Mouse (Mus musculus): ENCODE results near the gene Gm11562. TPM values are rescaled to one million over a fixed set of nuclear protein-coding genes. Genes with fewer than 3 reads are reported as not detected.
A peak's percentile ranks its signal among the peaks of the same experiment; 100 is the strongest.

Gm11562 gene
- polyA plus RNA-seq, 1 experiment from 2014 or later = not detected

DNA sequence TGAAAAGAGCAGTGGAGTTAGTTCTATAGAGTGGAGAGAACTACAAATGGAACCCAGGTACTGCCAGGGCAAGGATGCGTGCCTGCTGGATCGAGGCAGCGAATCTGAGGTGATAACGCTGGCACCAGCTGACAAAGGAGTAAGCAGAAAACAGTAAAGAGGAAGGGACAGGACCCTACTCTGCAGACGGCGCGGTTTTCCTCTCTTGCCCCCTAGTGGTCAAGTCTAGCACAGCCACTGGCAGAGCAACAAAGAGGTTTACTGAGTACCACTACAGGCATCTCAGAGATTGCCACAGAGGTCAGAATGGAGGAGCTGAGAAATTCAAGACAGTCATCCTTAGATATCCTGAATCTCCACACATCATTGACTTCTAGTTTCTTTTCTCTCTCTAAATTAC lies 46.1 kb downstream of the Gm11562 start:
- H3K4me3 ChIP-seq (ENCODE audit: low read length) = peak overlapping the region; percentile 13; the same call in 1 of the 2 replicates
- ATAC-seq = peak; percentile 72; the same call in 1 of the 2 replicates
- 2% methylated on average over 7 of the region's 7 CpGs for WGBS

GRCm38 (mm10) chr11:99573164-99573563 lies 47.1 kb downstream of the Gm11562 start:
- whole genome bisulfite sequencing = 32% methylated on average over 4 of the region's 4 CpGs
- H3K9ac ChIP-seq (ENCODE audit: low read depth, low read length) = no peak overlapping the region
- H3K27me3 ChIP-seq (replicated peaks; ENCODE audit: control insufficient read depth, insufficient read depth, low read length) = no peaks in the 10 kb centered on the region
- H3K27ac ChIP-seq (ENCODE audit: low read depth, low read length) = no peak overlapping the region
- no peak for ATAC-seq
- no peaks in the 10 kb centered on the region for H3K36me3 ChIP-seq (ENCODE audit: control insufficient read depth, insufficient read depth, low read length)
- H3K4me2 ChIP-seq (ENCODE audit: low read length) = no peak overlapping the region
- H3K4me1 ChIP-seq (ENCODE audit: control insufficient read depth, insufficient read depth, low read depth, low read length) = no peaks in the 10 kb centered on the region
- H3K4me3 ChIP-seq (ENCODE audit: low read length) = no peak overlapping the region
- H3K9me3 ChIP-seq (ENCODE audit: control insufficient read depth, low read length) = no peaks in the 10 kb centered on the region

More for the DNA sequence above, 46.1 kb downstream of the Gm11562 start:
- Histone ChIP-seq H3K4me1 (ENCODE audit: control insufficient read depth, insufficient read depth, low read depth, low read length) (no peaks in the 10 kb centered on the region), H3K4me2 (ENCODE audit: low read length) (peak overlapping the region; percentile 50), H3K36me3 (ENCODE audit: control insufficient read depth, insufficient read depth, low read length) (no peaks in the 10 kb centered on the region), H3K27ac (ENCODE audit: low read depth, low read length) (no peak overlapping the region), H3K27me3 (replicated peaks; ENCODE audit: control insufficient read depth, insufficient read depth, low read length) (no peaks in the 10 kb centered on the region), H3K9ac (ENCODE audit: low read depth, low read length) (0 out of 2 replicates have a peak overlapping the region, but pooled peaks have one; percentile 38), H3K9me3 (ENCODE audit: control insufficient read depth, low read length) (no peaks in the 10 kb centered on the region)

Other genes with a start within 250 kb of the Gm11562 start
- 0.52 and 0.55 TPM in 2 replicates for gene Krt28, start 245.5 kb downstream of the Gm11562 start, polyA plus RNA-seq (2015; fragmentation: Nextera tagmentation; extraction: Ambion mirVana)
- 22.8 and 27.5 TPM in 2 replicates for gene Krt10, start 231.1 kb downstream of the Gm11562 start, polyA plus RNA-seq (2015; fragmentation: Nextera tagmentation; extraction: Ambion mirVana)
- 0.19 TPM in 1 of 2 replicates, not detected in the other for gene Krt12, start 198.2 kb downstream of the Gm11562 start, polyA plus RNA-seq (2015; fragmentation: Nextera tagmentation; extraction: Ambion mirVana)
- 0.10 and 0.19 TPM in 2 replicates for gene Krt20, start 182.3 kb downstream of the Gm11562 start, polyA plus RNA-seq (2015; fragmentation: Nextera tagmentation; extraction: Ambion mirVana)
- gene Krt23, start 127.3 kb downstream of the Gm11562 start, polyA plus RNA-seq (2015; fragmentation: Nextera tagmentation; extraction: Ambion mirVana) = 0.19 and 0.22 TPM in 2 replicates
- not detected in 2 replicates for gene Krt39, start 99.1 kb downstream of the Gm11562 start, polyA plus RNA-seq (2015; fragmentation: Nextera tagmentation; extraction: Ambion mirVana)
- not detected in 2 replicates for gene Krt40, start 77.3 kb downstream of the Gm11562 start, polyA plus RNA-seq (2015; fragmentation: Nextera tagmentation; extraction: Ambion mirVana)
- not detected in 2 replicates for gene Krtap3-3, start 69.6 kb downstream of the Gm11562 start, polyA plus RNA-seq (2015; fragmentation: Nextera tagmentation; extraction: Ambion mirVana)
- not detected in 2 replicates for gene Krtap3-2, start 63.6 kb downstream of the Gm11562 start, polyA plus RNA-seq (2015; fragmentation: Nextera tagmentation; extraction: Ambion mirVana)
- gene Gm11939, start 61.0 kb downstream of the Gm11562 start, polyA plus RNA-seq (2015; fragmentation: Nextera tagmentation; extraction: Ambion mirVana) = not detected in 2 replicates
- gene Krtap3-1, start 53.8 kb downstream of the Gm11562 start, polyA plus RNA-seq (2015; fragmentation: Nextera tagmentation; extraction: Ambion mirVana) = not detected in 2 replicates
- not detected in 2 replicates for gene Krtap1-5, start 39.4 kb downstream of the Gm11562 start, polyA plus RNA-seq (2015; fragmentation: Nextera tagmentation; extraction: Ambion mirVana)
- gene Krtap1-4, start 36.8 kb downstream of the Gm11562 start, polyA plus RNA-seq (2015; fragmentation: Nextera tagmentation; extraction: Ambion mirVana) = not detected in 2 replicates
- gene Krtap1-3, start 29.1 kb downstream of the Gm11562 start, polyA plus RNA-seq (2015; fragmentation: Nextera tagmentation; extraction: Ambion mirVana) = not detected in 2 replicates
- not detected in 2 replicates for gene Krtap9-3, start 22.3 kb downstream of the Gm11562 start, polyA plus RNA-seq (2015; fragmentation: Nextera tagmentation; extraction: Ambion mirVana)
- gene Gm11938, start 17.1 kb downstream of the Gm11562 start, polyA plus RNA-seq (2015; fragmentation: Nextera tagmentation; extraction: Ambion mirVana) = not detected in 2 replicates
- not detected in 2 replicates for gene Gm11937, start 10.2 kb downstream of the Gm11562 start, polyA plus RNA-seq (2015; fragmentation: Nextera tagmentation; extraction: Ambion mirVana)
- gene Krtap2-4, start 5.6 kb downstream of the Gm11562 start, polyA plus RNA-seq (2015; fragmentation: Nextera tagmentation; extraction: Ambion mirVana) = not detected in 2 replicates
- not detected in 2 replicates for gene Krtap4-1, start 7.8 kb upstream of the Gm11562 start, polyA plus RNA-seq (2015; fragmentation: Nextera tagmentation; extraction: Ambion mirVana)
- gene Krtap4-2, start 14.6 kb upstream of the Gm11562 start, polyA plus RNA-seq (2015; fragmentation: Nextera tagmentation; extraction: Ambion mirVana) = not detected in 2 replicates
- gene Krtap4-7, start 23.7 kb upstream of the Gm11562 start, polyA plus RNA-seq (2015; fragmentation: Nextera tagmentation; extraction: Ambion mirVana) = not detected in 2 replicates
- gene Gm11555, start 29.8 kb upstream of the Gm11562 start, polyA plus RNA-seq (2015; fragmentation: Nextera tagmentation; extraction: Ambion mirVana) = not detected in 2 replicates
- not detected in 2 replicates for gene Gm11563, start 38.5 kb upstream of the Gm11562 start, polyA plus RNA-seq (2015; fragmentation: Nextera tagmentation; extraction: Ambion mirVana)
- not detected in 2 replicates for gene Krtap4-6, start 45.5 kb upstream of the Gm11562 start, polyA plus RNA-seq (2015; fragmentation: Nextera tagmentation; extraction: Ambion mirVana)
- not detected in 2 replicates for gene Gm14190, start 70.3 kb upstream of the Gm11562 start, polyA plus RNA-seq (2015; fragmentation: Nextera tagmentation; extraction: Ambion mirVana)
- gene Gm14180, start 113.9 kb upstream of the Gm11562 start, polyA plus RNA-seq (2015; fragmentation: Nextera tagmentation; extraction: Ambion mirVana) = not detected in 2 replicates
- gene Gm11595, start 152.5 kb upstream of the Gm11562 start, polyA plus RNA-seq (2015; fragmentation: Nextera tagmentation; extraction: Ambion mirVana) = not detected in 2 replicates
- not detected in 2 replicates for gene Krtap4-8, start 160.3 kb upstream of the Gm11562 start, polyA plus RNA-seq (2015; fragmentation: Nextera tagmentation; extraction: Ambion mirVana)
- gene Krtap4-9, start 164.8 kb upstream of the Gm11562 start, polyA plus RNA-seq (2015; fragmentation: Nextera tagmentation; extraction: Ambion mirVana) = not detected in 2 replicates
- not detected in 2 replicates for gene Gm11596, start 173.0 kb upstream of the Gm11562 start, polyA plus RNA-seq (2015; fragmentation: Nextera tagmentation; extraction: Ambion mirVana)
- not detected in 2 replicates for gene Gm11569, start 178.5 kb upstream of the Gm11562 start, polyA plus RNA-seq (2015; fragmentation: Nextera tagmentation; extraction: Ambion mirVana)
- not detected in 2 replicates for gene Gm11554, start 184.0 kb upstream of the Gm11562 start, polyA plus RNA-seq (2015; fragmentation: Nextera tagmentation; extraction: Ambion mirVana)
- not detected in 2 replicates for gene Krtap4-13, start 189.5 kb upstream of the Gm11562 start, polyA plus RNA-seq (2015; fragmentation: Nextera tagmentation; extraction: Ambion mirVana)
- gene Gm11564, start 195.2 kb upstream of the Gm11562 start, polyA plus RNA-seq (2015; fragmentation: Nextera tagmentation; extraction: Ambion mirVana) = not detected in 2 replicates
- not detected in 2 replicates for gene 2300003K06Rik, start 217.6 kb upstream of the Gm11562 start, polyA plus RNA-seq (2015; fragmentation: Nextera tagmentation; extraction: Ambion mirVana)
- gene Krtap4-16, start 231.2 kb upstream of the Gm11562 start, polyA plus RNA-seq (2015; fragmentation: Nextera tagmentation; extraction: Ambion mirVana) = not detected in 2 replicates
- not detected in 2 replicates for gene Gm11568, start 237.5 kb upstream of the Gm11562 start, polyA plus RNA-seq (2015; fragmentation: Nextera tagmentation; extraction: Ambion mirVana)
- gene Gm11559, start 244.0 kb upstream of the Gm11562 start, polyA plus RNA-seq (2015; fragmentation: Nextera tagmentation; extraction: Ambion mirVana) = not detected in 2 replicates

Data from hindbrain, embryonic 16.5 days (tissue).